Mouse (Mus musculus) activated CD4-positive, CD25-positive, alpha-beta regulatory T cell, adult 4 months (primary cell): ENCODE measurements around the gene Gm21836. TPM values are rescaled to one million over a fixed set of nuclear protein-coding genes. Genes with fewer than 3 reads are reported as not detected.
"Not testable (repeated sequence)": the region's sequence is repeated elsewhere in the genome, so short reads cannot be mapped to it uniquely, and the experiment has no call there.

Source experiments
- ATAC-seq: one replicate; pipeline ENCODE4 v1.8.0; 2017
- polyA plus RNA-seq, 2 experiments: library from polyadenylated mRNA; unstranded; fragments of 100-300 nt; shearing (Covaris generic); gene quantifications; one replicate each; pipeline ENCODE4 v1.2.1; 2017

Gene Gm21836
- polyA plus RNA-seq = not detected

GRCm38 (mm10) chr9:124493693-124494092 lies at the start of gene Gm21836:
Gm21836 (minus strand) TSS chr9:124493793.
- not testable (repeated sequence) for ATAC-seq

DNA sequence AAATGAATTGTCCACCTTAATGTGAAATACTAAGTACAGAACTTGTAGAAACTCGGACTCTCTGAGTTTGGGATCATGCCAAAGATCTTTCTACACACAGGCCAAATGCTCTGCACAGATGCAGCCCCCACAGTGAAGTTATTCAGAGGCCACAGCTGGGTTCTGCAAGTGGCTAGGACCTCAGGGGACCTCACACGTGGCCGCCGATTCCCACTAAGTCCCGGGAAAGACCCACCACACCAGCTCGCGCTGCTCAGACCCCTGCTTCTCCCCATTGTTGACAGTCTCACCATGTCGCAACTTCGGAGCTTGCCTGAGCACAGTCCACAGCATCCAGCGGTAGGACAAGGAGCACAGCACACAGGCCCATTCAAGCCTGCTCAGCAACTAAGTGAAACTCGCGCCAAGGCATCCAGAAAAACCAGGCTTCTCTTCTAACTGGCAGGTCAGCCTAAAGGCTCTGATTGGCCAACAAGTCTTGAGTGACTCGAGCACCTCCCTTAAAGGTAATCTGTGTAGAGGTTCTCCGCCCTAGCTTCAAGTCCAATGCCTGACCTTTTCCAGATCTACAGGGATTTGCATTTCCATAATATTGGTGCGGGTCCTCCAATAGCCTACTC lies 13.1 kb downstream of the Gm21836 start:
- ATAC-seq = not testable (repeated sequence)

DNA sequence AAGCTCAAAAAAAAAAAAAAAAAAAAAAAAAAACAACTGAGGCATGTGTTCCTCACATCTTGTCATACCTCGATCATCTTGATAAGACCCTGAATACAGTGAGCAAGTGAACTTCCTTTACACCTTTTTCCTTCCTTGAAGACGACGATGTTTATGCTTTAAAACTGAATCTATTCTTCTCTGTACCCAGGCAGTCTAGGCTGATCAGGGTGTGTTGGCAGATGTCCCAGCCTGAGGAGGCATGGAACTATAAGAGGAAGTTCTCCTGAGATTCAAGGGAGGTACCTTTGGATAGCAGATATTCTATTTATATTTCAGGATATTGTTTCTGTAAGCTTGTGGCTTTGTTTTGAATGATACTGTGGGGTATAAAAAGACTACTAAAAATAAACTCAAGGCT lies 15.5 kb downstream of the Gm21836 start:
- no peak for ATAC-seq

DNA sequence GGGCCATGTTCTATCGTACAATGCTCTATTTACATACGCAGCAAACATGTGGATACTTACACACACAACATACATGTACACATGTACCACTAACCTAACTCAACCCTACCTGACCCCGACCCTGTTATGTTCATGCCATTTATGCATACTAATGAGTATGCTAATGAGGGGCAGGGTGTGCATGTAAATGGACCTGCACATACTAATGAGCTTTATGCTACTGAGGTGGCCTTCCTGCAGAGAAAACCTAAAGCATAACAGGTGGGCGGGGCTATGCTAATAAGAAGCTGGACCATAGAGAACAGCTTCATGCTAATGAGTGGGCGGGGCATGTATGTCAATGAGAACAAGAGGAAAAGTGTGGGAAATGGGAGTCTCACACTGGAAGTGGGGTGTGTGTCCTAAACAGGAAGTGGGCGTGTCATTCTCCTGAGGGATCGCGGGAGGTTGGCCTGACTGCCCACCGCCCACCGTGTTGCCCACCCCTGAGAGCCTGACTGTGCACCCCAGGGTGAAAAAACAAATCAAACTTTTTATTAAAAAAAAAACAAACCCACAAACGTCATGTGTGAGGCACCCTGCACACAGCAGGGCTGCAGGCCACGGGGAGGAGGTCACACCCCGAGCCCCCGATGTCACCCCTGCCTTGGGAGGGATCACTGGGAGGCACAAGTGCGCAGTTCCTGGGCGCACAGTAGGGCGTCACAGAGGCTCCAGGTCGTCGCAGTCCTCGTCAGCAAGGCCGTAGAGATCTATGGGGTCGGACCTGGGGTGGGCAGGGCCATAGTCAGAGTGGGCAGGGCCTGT lies 17.3 kb downstream of the Gm21836 start, which contains the start of gene Ppp2r3d:
Ppp2r3d (minus strand) TSS at position 803 of the 807 bp plus-strand sequence.
- no peak for ATAC-seq

GRCm38 (mm10) chr9:124475689-124476088 lies 17.9 kb downstream of the Gm21836 start:
- no peak for ATAC-seq

- no peak for ATAC-seq
These were observed 37.0 kb downstream of the Gm21836 start for GRCm38 (mm10) chr9:124456572-124456971.

Other genes starting within 250 kb of the Gm21836 start
- 10 to 100 TPM; 20.6 to 27.3 TPM for gene 2010315B03Rik, start 181.1 kb downstream of the Gm21836 start, polyA plus RNA-seq
- 10 to 100 TPM; 11.5 to 12.8 TPM for gene Ppp2r3d, start 16.9 kb downstream of the Gm21836 start, polyA plus RNA-seq